Mouse (Mus musculus): ENCODE data around the gene Ccr4. TPM values are rescaled to one million over a fixed set of nuclear protein-coding genes. Genes with fewer than 3 reads are reported as not detected.

Ccr4 gene
- polyA plus RNA-seq, 1 experiment from 2014 or later: not detected

DNA sequence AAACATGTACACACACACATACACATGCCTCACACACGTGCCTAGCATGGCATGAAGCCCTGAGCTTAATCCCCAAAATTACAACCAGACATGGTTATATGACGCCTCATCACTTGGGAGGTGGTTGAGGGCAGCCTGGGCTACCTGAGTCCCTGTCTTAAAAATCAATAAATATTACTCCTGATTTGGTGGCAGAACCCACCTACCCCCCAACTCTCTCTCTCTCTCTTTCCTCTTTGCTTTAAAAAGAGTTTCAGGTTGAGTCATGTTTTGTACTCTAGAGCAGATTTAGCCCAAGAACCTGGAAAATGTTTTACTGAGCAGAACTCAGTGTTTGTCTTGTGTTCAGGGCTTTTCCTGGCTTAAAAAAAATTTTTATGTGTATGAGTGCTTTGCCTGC, 49.3 kb downstream of the Ccr4 start:
- WGBS: 82% methylated on average over 2 of the region's 2 CpGs

DNA sequence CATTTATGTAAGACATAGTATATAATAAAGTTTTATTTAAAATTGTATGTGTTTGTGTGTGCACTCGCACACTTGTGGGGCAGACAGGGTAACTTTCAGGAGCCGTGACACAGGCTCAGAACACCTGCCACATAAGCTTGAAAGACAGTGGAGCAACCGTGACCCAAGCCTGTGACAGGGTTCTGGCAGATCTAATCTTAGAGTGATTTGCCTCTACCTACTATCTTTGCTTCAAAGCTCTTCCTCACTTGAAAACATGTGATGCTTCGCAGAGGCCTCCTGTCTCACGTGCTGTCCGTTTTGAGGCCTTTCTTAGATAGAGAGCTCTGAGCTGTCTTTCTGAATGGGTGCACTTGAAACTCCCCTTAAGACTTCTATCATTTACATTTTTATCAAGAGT, 52.3 kb downstream of the Ccr4 start:
- Histone ChIP-seq H3K9ac (no peak overlapping the region), H3K27me3 (no peaks in the 10 kb centered on the region), H3K4me1 (no peaks in the 10 kb centered on the region), H3K4me3 (no peak overlapping the region), H3K9me3 (replicated peaks) (no peaks in the 10 kb centered on the region), H3K36me3 (ENCODE audit: poor library complexity, severe bottlenecking) (peaks cover under 1% of the 10 kb centered on the region; the same call in 1 of the 2 replicates), H3K27ac (no peak overlapping the region), H3K4me2 (no peak overlapping the region)
- 94% methylated on average over 6 of the region's 6 CpGs for WGBS
- ATAC-seq: no peak

More for the DNA sequence above, 49.3 kb downstream of the Ccr4 start:
- no peak overlapping the region for H3K27ac ChIP-seq
- no peak overlapping the region for H3K4me3 ChIP-seq
- H3K9ac ChIP-seq: no peak overlapping the region
- peaks cover 13% of the 10 kb centered on the region; the same call in 1 of the 2 replicates for H3K36me3 ChIP-seq (ENCODE audit: poor library complexity, severe bottlenecking)
- no peak overlapping the region for H3K4me2 ChIP-seq
- no peaks in the 10 kb centered on the region for H3K27me3 ChIP-seq
- no peaks in the 10 kb centered on the region for H3K4me1 ChIP-seq
- no peak for ATAC-seq
- H3K9me3 ChIP-seq (replicated peaks): no peaks in the 10 kb centered on the region

DNA sequence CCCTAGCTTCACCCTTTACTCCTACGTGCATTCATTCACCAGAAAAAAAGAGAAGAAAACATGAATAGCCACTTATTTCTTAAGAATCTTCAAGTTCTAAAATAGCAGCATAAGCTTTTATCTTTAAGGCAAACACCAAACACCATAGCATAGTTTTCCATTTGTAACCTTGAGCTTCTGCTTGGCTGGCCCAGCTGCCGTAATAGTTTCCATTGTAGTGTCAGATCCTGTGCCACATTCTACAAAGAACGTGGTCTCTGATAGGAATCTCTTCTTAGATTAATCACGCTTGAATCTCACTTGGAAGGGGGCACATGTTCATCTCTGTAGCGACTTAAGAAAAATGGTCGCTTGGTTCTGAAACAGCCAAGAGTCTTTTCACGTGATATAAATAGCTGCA, 53.1 kb downstream of the Ccr4 start:
- H3K9ac ChIP-seq: no peak overlapping the region
- H3K4me2 ChIP-seq: no peak overlapping the region
- ATAC-seq: no peak
- H3K27me3 ChIP-seq: no peaks in the 10 kb centered on the region
- no peaks in the 10 kb centered on the region for H3K4me1 ChIP-seq
- H3K27ac ChIP-seq: no peak overlapping the region
- 76% methylated on average over 7 of the region's 7 CpGs for WGBS
- H3K4me3 ChIP-seq: no peak overlapping the region
- H3K36me3 ChIP-seq (ENCODE audit: poor library complexity, severe bottlenecking): no peaks in the 10 kb centered on the region; the same call in 1 of the 2 replicates
- H3K9me3 ChIP-seq (replicated peaks): no peaks in the 10 kb centered on the region

DNA sequence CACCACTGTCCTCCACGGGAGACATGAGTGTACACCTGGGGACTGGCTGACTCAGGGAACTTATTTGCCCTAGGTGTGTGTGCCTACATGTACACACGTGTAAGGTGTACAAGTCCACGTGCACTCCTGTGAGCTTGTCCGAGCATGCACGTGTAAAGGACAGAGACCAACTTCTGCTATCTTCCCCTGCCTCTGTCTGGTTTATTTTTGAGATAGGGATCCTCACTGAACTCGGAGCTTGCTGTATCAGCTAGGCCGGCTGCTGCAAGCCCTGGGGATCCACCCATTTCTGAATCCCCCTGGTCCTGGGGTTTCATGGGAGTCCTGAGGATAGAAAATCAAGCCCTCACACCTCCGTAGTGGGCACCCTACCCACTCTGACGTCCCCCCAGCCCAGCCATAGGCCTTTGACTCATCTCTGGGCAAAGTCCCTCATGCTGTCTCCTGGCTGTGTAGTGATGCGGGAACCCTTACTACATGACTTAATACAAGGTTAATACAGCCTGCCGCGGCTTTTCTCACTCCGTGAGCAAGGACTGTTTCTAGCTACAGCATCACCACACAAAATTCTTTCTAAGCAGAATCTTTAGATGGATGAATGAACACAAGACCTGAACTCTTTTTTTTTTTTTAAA, 55.5 kb downstream of the Ccr4 start:
- Histone ChIP-seq H3K9me3 (replicated peaks) (no peaks in the 10 kb centered on the region), H3K4me2 (no peak overlapping the region)
- WGBS: 91% methylated on average over 13 of the region's 13 CpGs

DNA sequence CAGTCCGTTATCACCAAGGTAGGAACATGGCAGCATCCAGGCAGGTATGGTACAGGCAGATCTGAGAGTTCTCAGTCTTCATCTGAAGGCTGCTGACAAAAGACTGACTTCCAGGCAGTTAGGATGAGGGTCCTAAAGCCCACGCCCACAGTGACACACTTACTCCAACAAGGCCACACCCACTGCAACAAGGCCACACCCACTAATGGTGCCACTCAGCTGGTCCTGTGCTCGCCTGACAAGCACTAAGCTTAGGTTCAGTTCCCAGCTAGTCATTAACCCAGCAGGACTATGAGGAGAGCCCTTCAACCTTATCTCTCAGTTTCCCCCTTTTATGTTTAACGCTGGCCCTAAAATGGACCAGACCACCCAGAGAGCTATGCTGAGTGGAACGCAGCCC, 56.0 kb downstream of the Ccr4 start:
- H3K27me3 ChIP-seq: no peaks in the 10 kb centered on the region
- no peak overlapping the region for H3K9ac ChIP-seq
- H3K9me3 ChIP-seq (replicated peaks): no peaks in the 10 kb centered on the region
- no peak overlapping the region for H3K4me3 ChIP-seq
- H3K27ac ChIP-seq: no peak overlapping the region
- 83% methylated on average over 5 of the region's 5 CpGs for WGBS
- no peaks in the 10 kb centered on the region for H3K36me3 ChIP-seq (ENCODE audit: poor library complexity, severe bottlenecking)
- H3K4me2 ChIP-seq: no peak overlapping the region
- no peak for ATAC-seq
- no peaks in the 10 kb centered on the region for H3K4me1 ChIP-seq

More for the DNA sequence above, 55.5 kb downstream of the Ccr4 start:
- Histone ChIP-seq H3K4me1 (no peaks in the 10 kb centered on the region), H3K4me3 (no peak overlapping the region), H3K27ac (no peak overlapping the region), H3K9ac (no peak overlapping the region), H3K36me3 (ENCODE audit: poor library complexity, severe bottlenecking) (no peaks in the 10 kb centered on the region), H3K27me3 (no peaks in the 10 kb centered on the region)
- ATAC-seq: no peak

DNA sequence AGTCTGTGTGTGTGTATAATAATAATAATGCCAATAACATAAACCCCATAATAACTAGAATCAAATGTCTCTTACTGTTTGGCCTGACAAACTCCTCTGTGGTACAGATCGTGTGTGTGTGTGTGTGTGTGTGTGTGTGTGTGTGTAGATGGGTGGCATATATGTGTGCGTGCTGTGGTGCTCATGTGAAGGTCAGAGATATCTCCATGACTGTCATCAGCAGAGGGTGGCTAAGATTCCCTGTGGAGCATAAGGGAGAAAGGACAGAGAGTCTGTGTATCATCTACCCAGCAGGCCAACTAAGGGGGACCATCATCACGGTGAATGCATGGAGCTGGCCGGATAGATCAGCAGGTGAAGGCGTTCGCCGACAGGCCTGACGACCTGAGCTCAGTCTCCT, 57.8 kb downstream of the Ccr4 start:
- no peaks in the 10 kb centered on the region for H3K36me3 ChIP-seq (ENCODE audit: poor library complexity, severe bottlenecking)
- 96% methylated on average over 8 of the region's 8 CpGs for WGBS
- H3K9ac ChIP-seq: no peak overlapping the region
- no peaks in the 10 kb centered on the region for H3K27me3 ChIP-seq
- no peak overlapping the region for H3K4me2 ChIP-seq
- H3K27ac ChIP-seq: no peak overlapping the region
- no peaks in the 10 kb centered on the region for H3K4me1 ChIP-seq
- no peaks in the 10 kb centered on the region for H3K9me3 ChIP-seq (replicated peaks)
- no peak for ATAC-seq
- H3K4me3 ChIP-seq: no peak overlapping the region

DNA sequence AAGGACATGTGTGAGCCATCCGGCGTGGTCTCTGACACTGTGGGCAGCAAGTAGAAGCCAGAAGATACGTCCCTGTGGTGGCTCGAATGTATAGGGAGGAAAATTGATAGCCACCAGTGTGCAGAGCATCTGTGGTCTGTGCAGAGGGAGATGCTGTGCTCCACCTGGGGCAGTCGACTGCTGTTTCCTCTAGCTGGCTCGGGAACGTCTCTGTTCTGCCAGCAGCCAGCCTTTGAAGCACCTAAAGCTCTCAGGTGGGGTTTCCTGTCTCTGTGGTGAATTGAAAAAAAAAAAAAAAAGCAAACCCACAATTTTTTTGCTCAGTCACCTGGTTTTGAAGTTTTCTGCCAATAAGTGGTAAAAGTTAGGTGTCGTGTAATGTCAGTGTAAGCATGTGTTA, 61.4 kb downstream of the Ccr4 start:
- Histone ChIP-seq H3K27me3 (no peaks in the 10 kb centered on the region), H3K4me3 (no peak overlapping the region), H3K4me1 (no peaks in the 10 kb centered on the region), H3K9me3 (replicated peaks) (no peaks in the 10 kb centered on the region), H3K4me2 (no peak overlapping the region), H3K9ac (no peak overlapping the region), H3K36me3 (ENCODE audit: poor library complexity, severe bottlenecking) (0 out of 2 replicates have a peak, but pooled peaks cover 4% of the 10 kb centered on the region), H3K27ac (no peak overlapping the region)
- 94% methylated on average over 8 of the region's 8 CpGs for WGBS
- ATAC-seq: no peak

DNA sequence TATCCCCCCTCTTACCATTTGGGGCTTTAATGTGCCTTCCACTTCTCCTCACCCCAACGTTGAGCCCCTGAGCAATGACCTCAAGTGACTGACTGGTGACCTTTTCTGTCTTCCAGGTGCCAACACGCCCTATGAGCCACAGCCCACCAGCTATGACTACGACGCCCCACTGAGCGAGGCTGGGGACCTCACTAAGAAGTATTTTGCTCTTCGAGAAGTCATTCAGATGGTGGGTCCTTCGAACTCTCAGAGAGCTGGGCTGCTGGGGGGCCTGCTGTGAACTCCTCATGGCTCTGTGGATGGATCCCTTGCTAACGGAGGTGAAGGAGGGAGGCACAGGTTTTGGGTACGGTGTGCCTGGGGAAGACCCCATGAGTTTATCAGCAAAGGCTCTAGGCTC, 61.8 kb downstream of the Ccr4 start:
- Histone ChIP-seq H3K27ac (no peak overlapping the region), H3K4me1 (no peaks in the 10 kb centered on the region), H3K27me3 (no peaks in the 10 kb centered on the region), H3K9me3 (replicated peaks) (no peaks in the 10 kb centered on the region), H3K36me3 (ENCODE audit: poor library complexity, severe bottlenecking) (0 out of 2 replicates have a peak, but pooled peaks cover 4% of the 10 kb centered on the region), H3K4me2 (no peak overlapping the region), H3K4me3 (no peak overlapping the region), H3K9ac (no peak overlapping the region)
- ATAC-seq: no peak
- 89% methylated on average over 9 of the region's 9 CpGs for WGBS

DNA sequence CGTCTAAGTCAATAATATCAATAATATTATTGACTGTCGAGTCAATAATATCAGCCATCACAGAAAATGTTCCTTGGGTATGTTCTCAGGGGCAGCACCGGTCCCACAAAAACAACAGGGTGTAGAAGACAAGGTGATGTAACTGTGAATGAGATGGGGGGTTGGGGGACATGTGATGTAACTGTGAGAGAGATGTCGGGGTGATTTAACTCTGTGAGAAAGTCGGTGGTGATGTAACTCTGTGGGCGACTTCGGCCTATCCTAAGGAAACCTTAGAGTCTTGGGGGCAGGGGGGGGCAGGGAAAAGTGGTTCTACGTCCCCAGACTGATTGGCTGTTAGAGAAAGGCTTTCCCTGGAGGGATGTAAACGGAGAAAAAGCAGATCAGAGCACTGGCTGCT, 62.5 kb downstream of the Ccr4 start:
- Histone ChIP-seq H3K4me3 (no peak overlapping the region), H3K4me1 (no peaks in the 10 kb centered on the region), H3K36me3 (ENCODE audit: poor library complexity, severe bottlenecking) (0 out of 2 replicates have a peak, but pooled peaks cover 4% of the 10 kb centered on the region), H3K27ac (no peak overlapping the region), H3K9me3 (replicated peaks) (no peaks in the 10 kb centered on the region), H3K27me3 (no peaks in the 10 kb centered on the region), H3K4me2 (no peak overlapping the region), H3K9ac (no peak overlapping the region)
- no peak for ATAC-seq
- 98% methylated on average over 9 of the region's 9 CpGs for WGBS

DNA sequence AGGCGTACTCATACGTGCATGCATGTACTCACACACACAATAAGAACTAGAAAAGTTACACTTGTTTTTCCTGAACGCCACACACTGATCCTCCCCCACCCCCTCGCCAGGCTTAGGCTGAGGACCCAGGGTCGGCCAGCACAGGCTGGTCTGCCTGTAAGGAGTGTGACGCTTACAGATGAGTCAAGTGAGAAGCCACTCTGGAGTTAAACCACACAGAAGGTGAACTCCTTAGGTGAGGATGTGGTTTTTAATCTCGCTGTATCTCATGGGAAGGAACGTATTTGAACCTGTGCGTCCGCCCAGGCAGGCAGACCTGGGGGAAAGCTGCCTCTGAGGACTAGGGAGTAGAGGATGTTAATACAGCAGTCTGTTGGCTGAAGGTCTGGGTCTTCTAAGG, 64.2 kb downstream of the Ccr4 start:
- H3K9me3 ChIP-seq (replicated peaks): 0 out of 2 replicates have a peak, but pooled peaks cover 6% of the 10 kb centered on the region
- 87% methylated on average over 10 of the region's 10 CpGs for WGBS
- no peaks in the 10 kb centered on the region for H3K4me1 ChIP-seq
- H3K36me3 ChIP-seq (ENCODE audit: poor library complexity, severe bottlenecking): peaks cover 16% of the 10 kb centered on the region
- no peak for ATAC-seq
- H3K9ac ChIP-seq: no peak overlapping the region
- no peak overlapping the region for H3K4me2 ChIP-seq
- H3K27me3 ChIP-seq: no peaks in the 10 kb centered on the region
- no peak overlapping the region for H3K27ac ChIP-seq
- H3K4me3 ChIP-seq: no peak overlapping the region

Other genes with a start within 250 kb of the Ccr4 start
- gene Bcl2a1c, start 174.8 kb downstream of the Ccr4 start, polyA plus RNA-seq (2015; fragmentation: Nextera tagmentation; extraction: Ambion mirVana): not detected in 2 replicates
- gene Crtap, start 114.2 kb downstream of the Ccr4 start, polyA plus RNA-seq (2015; fragmentation: Nextera tagmentation; extraction: Ambion mirVana): 18.3 and 19.5 TPM in 2 replicates
- gene Glb1, start 103.8 kb downstream of the Ccr4 start, polyA plus RNA-seq (2015; fragmentation: Nextera tagmentation; extraction: Ambion mirVana): 17.1 and 19.4 TPM in 2 replicates
- gene Tmppe, start 103.8 kb downstream of the Ccr4 start, polyA plus RNA-seq (2015; fragmentation: Nextera tagmentation; extraction: Ambion mirVana): 6.7 and 8.9 TPM in 2 replicates
- not detected in 2 replicates for gene C130032M10Rik, start 10.8 kb upstream of the Ccr4 start, polyA plus RNA-seq (2015; fragmentation: Nextera tagmentation; extraction: Ambion mirVana)
- 0.13 and 0.14 TPM in 2 replicates for gene Trim71, start 59.5 kb upstream of the Ccr4 start, polyA plus RNA-seq (2015; fragmentation: Nextera tagmentation; extraction: Ambion mirVana)
- gene Cnot10, start 135.3 kb upstream of the Ccr4 start, polyA plus RNA-seq (2015; fragmentation: Nextera tagmentation; extraction: Ambion mirVana): 56.8 and 66.4 TPM in 2 replicates
- gene Dync1li1, start 183.9 kb upstream of the Ccr4 start, polyA plus RNA-seq (2015; fragmentation: Nextera tagmentation; extraction: Ambion mirVana): 100 and 108 TPM in 2 replicates
- gene Cmtm6, start 226.2 kb upstream of the Ccr4 start, polyA plus RNA-seq (2015; fragmentation: Nextera tagmentation; extraction: Ambion mirVana): 23.3 and 23.6 TPM in 2 replicates

Measured in forebrain, embryonic 13.5 days (tissue).